Mouse (Mus musculus): ENCODE measurements at regions not wholly inside any gene's neighbourhood (a gene's known extent, or its start where the extent isn't known, plus 50 kb on each side); places are given as distances from the start of the nearest gene placed in this dataset.

DNA sequence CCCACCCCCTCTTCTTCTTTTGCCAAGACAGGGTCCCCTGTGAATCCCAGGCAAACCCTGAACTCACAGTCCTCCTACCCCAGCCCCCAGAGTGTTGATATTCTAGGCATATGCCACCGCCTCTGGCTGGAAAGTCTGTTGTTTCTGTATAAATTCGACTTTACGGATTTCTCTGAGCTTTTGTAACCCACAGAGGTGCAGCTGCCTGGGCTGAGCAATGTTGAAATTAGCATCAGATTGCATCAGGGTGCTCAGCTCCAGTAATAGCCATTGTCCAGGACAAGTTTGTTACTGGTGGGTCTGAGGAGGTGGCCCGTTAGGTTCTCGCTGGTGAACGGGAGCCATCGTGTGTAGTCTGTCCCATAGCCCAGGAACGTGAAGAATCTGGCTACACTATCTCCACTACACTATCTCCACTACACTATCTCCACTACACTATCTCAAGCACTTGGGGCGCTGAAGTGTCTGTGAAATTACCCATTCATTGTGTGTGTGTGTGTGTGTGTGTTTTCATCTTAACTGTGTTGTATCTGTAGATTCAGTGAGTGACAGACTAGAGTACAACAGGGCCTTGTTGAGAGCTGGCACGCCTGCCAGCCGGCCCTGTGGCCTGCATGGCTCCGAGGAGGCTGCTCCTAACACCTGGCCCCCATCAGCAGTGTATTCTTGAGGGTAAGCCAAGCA is 92.4 kb upstream of the Hnrnpk start:
- no peak for DNase-seq (ENCODE audit: inconsistent ontology term)

DNA sequence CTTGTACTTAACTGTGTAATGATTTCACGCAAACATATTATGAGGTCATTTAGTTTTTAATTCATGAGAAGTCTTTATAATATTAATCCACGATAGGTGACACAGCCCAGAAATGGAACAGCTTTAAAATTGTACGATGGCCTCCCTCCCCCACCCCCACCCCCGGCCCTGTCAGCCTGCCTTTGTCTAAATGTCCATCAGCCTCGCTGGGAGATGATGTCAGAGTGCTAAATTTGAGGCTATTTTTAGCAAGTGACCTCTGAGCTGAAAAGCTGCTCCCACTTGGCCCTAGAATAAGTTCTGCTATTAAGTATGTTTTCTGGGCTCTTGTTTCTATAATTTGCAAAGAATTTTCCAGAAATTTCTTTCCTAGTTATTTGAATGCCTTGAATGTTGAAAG is 91.6 kb upstream of the Hnrnpk start:
- peak; percentile 29 for DNase-seq (ENCODE audit: inconsistent ontology term)

DNA sequence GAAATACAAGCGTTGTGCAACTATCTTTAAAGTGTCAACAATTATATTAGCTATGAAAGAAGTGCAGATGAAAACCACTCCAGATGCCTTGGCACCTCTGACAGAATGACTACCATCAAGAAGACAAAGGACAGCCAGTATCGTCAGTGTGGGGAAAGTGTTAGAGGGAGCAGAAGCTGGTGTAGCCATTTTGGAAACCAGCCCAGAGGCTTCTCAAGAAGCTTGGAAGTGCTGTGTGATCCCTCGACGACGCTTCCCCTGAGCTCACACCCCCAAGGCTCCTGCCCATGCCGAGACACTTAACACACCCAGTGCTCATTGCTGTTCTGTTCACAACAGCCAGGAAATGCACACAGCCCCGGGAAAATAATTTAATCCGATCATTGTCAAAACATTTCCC is 87.7 kb upstream of the Hnrnpk start:
- DNase-seq (ENCODE audit: inconsistent ontology term) = no peak

DNA sequence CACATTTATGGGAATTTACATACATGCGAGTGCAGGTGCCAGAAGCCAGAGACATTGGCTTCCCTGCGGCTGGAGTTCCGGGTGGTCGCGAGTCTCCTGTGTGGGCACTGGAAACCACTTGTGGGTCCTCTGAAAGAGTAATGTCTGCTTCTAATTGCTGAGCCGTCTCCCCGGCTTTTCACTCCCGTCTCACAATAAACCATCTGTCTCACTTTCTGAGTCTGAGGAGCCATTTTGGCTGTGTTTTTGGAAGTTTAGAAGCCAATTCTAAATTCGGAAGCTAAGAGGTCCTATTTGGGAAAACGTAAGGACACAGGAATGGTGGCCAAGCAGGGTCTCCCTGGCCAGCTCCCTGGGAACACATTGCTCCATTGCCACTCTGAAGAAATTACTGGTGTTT is 81.9 kb upstream of the Hnrnpk start:
- DNase-seq (ENCODE audit: inconsistent ontology term) = no peak

DNA sequence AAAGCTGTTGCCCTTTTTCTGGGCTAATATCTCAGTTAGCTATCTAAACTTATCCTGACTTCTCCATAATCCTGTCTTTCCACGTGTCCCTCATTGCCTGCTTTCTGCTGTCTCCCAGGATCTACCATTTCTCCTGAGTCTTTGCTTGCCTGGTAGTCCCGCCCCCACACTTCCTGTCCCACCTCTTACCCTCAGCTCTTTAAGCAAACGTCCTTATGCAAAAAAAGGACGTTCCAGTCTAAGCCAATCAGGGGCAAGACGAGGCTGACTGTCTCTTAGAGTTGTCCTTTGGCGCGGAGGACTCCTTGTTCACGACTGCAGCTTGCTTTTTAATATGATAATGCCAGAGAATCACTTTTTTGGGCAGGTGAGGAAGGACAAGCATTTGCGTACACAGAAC is 79.6 kb upstream of the Hnrnpk start:
- DNase-seq (ENCODE audit: inconsistent ontology term) = no peak

DNA sequence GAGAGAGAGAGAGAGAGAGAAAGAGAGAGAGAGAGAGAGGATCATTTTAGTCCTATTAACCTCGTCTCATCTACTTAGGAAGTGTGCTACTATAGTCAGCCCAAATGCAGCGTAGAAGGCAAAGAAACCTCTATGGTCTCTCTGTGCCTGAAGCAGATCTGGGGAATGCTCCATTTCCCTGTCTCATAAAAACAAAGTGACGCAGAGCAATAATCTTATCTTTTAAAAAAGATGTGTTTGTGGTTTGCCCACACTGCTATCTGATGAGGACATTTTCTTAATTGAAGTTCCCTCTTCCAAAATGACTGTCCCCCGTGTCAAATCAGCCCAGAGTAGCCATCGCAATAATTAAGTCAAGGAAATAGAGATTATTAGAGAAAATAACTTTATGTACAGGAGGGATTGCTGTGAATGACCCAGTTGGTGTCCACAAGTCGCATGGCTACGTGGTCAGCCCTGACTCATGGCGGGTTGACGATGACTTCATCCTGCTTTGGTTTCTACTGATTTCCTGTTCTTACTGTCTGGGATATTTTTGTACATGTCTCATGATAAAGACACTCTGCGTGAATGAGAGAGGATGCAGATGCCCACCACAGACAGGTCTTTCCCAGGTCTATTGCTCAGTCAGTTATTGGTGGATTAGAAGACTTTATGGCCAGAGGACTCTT is 77.9 kb upstream of the Hnrnpk start:
- no peak for DNase-seq (ENCODE audit: inconsistent ontology term)

DNA sequence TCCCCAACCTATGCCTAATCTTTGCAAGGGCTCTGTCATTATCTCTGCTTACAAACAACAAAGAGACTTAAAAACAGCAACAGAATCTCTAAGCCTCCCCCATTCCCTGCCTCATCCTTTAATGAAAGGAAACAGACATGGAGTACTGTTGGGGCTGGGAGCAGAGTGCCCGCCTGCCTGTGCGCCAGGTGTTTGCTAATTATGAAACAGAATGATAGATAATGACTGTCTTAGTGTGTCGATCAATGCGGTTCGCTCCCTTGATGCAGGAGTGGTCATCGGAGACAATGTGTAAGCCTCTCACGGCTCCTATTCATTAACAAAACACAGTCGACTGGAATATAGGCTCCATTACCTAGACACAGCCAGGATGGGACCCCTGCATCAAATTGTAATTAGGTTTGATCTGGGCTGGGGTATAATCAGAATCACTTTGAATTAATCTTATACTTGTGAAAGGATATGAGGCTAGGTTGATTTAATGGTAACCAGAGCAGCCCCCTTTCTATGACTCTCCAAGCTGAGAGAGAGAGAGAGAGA is 77.3 kb upstream of the Hnrnpk start:
- DNase-seq (ENCODE audit: inconsistent ontology term) = no peak

DNA sequence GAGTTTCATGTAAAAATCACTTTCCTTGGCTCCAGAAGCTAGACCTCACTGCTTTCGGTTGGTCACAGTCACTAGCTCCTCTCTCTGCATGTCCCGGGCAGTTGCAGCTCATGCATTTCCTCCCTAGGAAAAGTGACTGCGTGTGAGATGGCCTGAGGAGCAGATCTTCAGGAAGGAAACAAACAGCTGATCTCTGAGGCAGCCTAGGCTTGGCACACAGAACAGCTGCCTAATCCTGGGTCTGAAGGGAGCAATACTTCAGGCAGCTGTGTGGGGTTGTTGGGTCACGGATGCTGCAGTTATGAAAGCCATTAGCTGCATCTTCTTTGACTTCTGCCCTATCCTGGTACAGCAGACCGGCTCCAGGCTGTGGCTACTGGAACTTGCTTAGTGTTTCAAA is 75.3 kb upstream of the Hnrnpk start:
- DNase-seq (ENCODE audit: inconsistent ontology term) = no peak

DNA sequence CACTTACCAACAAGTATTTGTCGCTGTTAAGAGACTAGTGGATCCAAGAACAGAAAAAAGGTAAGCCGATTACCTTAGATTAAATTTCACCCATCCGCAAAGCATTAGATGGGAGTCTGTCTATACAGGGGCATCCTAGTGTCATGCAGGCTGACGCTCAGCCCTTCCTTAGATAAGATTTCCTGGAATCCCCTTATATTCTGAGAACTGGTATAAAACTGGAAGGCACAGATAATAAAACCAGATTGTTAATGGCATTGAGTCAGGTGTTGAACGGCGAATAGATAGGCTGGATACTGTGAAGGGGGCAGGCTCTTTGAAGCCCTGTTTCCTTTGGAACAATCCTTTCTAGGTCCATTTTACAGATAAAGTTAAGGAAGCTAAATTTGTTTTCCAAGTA is 74.1 kb upstream of the Hnrnpk start:
- no peak for DNase-seq (ENCODE audit: inconsistent ontology term)

DNA sequence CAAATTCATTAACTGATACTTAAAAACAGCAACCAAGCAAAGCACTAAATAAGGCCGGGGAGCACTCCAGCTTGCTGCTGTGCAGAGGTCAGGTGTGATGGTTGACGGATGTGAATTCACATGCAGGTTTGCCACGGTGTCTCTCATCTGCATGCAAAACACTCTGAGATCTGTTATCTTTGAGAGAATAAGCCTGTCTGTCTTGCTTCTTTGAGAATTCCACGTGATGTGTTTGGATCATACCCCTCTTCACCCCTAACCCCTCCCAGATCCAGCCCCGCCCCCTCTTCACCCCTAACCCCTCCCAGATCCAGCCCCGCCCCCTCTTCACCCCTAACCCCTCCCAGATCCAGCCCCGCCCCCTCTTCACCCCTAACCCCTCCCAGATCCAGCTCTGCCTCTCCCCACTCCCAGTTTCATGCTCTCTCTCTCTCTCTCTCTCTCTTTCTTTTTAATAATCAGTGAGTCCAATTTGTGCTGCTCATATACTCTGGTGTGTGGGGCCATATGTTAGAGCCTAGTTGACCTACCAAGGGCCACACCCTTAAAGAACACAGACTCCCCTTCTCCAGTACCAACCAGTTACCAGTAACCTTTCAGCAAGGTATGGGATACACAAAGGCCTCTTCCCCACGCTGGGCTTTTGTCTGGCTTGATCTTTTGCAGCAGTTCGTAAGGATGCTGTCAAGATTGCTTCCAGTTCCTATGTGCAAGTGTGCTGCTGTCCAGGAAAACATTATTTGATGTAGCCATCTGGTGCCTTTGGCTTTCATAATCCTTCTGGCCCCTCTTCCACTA is 73.1 kb upstream of the Hnrnpk start:
- no peak for DNase-seq (ENCODE audit: inconsistent ontology term)

DNA sequence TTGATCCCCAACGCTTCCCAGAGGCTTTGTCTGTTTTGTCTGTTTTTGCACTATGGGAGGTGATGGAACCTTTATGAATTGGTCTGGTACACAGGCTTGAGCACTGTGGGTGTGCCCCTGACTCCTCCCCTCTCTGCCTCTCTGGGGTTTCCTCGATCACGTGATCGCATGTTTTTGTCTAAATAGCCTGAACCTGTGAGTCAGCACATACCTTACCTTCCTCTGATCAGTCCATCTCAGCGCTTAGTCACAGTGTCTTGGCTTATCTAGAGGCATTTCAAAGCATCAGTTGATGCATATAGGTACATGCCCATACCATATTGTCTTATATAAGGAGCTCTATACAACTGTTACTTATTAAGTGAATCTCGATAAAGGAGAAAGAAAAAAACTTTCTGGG is 72.4 kb upstream of the Hnrnpk start:
- peak; percentile 27 for DNase-seq (ENCODE audit: inconsistent ontology term)

DNA sequence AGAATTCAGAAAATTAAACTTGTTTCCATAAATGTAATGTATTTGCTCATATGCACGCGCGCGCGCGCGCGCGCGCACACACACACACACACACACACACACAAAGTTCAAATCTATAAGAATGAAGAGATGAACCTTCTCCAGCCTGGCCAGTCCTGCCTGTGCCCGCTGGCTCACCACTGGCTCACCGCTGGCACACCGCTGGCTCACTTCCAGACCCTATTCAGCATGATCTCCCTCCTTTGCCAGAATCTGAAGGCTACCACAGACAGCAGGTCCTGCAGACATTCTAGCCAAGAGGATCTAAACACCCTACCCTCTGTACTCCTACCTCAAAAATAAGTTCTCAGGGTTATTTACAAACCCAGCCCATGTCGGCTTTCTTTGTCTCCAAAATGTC is 69.3 kb upstream of the Hnrnpk start:
- DNase-seq (ENCODE audit: inconsistent ontology term) = peak; percentile 37

DNA sequence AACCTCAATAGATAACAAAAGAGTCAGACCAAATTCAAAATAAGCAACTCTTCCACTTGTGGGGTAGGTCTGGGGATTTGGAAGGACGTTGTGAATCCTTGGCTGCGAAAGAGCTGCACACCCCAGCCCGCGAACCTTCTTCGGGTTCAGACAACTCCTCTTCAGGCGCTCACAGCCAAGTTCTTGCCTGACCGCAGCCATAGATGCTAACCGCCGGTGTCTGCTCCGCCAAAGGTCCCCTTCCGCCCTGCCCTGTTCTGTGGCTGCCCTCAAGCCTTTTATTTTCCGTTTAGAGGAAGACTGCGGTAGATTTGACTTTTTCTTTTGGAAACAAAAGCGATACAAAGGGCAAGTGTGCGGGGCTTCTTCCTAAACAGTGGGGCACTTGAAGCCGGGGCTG is 68.6 kb upstream of the Hnrnpk start:
- DNase-seq (ENCODE audit: inconsistent ontology term) = peak; percentile 53

DNA sequence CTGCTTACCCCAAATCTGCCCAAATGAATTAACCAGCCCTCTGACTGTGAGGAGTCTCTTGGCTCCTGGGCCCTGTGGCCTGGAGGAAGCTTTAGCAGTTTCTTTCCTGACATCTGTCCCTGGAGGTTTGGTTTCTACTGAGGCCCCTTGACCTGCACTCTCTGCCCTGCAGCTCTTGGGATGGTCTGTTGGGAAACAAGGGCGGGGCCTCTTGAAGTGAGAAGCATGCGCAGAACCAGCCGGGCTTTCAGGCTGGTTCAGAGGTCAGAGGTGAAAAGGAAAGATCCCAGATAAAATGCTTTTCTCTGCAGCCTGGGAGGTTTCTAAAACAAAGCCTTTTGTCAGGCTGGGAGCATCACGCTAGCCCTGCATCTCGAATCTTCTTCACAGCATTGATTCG is 66.6 kb upstream of the Hnrnpk start:
- no peak for DNase-seq (ENCODE audit: inconsistent ontology term)

DNA sequence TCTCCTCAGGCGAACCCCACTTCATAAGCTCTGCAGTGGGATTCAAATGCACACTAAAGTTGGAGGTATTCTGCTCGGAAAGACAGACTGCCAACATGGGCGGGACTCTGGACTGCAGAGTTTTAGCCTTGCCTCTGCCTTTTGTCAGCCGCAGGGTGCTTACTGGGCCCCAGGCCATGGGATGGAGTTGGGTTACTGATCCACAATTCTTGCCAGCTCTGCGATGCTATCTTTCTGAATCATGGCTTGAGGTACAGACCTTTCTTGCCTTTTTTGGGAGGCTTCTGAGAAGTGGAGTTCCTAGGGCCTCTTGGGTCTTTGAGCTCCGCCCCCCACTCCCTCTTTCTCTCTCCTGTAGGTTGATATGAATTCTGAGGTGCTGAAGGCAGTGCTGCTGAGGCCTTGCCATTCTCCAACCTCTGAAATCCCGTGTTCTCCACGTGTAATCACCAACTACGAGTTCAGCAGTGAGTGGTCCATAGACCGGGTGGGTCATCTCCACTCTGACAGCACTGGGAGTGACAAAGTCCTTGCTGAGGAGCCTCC is 64.0 kb upstream of the Hnrnpk start:
- DNase-seq (ENCODE audit: inconsistent ontology term) = peak; percentile 50

DNA sequence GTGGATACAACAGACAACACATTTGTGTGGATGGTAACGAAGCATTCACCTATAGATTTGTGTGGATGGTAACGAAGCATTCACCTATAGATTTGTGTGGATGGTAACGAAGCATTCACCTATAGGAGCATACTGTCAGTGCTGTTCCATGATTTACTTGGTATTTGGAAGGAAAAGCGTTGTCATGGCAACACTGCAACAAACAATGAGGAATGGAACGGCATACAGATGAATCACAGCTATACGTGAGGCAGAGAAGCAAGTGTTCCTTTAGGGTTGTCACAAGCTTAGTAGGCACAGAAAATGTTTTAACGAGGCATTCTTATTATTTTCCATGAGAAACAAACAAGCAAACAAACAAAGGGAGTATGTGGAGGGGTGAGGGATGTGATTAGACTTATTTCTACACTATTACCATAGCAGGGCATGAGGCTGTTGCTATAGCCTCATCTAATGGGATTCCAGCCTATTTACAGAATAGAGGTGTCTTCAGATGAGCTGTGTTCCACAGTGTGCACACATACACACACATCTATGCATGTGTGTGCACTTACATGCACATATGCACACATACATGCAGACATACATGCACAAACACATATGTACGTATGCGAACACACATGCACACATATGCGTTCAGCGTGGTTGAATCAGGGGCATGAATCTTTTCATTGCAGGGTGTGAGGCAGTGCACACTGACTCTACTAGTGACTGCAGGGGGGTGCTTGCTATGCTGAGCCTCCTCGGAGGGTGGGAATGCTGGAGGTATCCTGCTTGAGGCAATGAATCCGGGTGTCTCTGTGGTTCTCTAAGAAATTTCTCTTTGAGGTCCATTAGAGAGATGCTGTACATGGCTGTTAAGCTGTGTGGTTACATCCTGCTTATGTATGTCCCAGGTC is 62.3 kb upstream of the Hnrnpk start:
- DNase-seq (ENCODE audit: inconsistent ontology term) = peak; percentile 21

Measured in Muller cell, postnatal 12 days (primary cell).